Mouse (Mus musculus): ENCODE measurements around the gene Slc5a10. TPM values are rescaled to one million over a fixed set of nuclear protein-coding genes. Genes with fewer than 3 reads are reported as not detected.

The Slc5a10 gene
- polyA plus RNA-seq, 1 experiment: not detected

DNA sequence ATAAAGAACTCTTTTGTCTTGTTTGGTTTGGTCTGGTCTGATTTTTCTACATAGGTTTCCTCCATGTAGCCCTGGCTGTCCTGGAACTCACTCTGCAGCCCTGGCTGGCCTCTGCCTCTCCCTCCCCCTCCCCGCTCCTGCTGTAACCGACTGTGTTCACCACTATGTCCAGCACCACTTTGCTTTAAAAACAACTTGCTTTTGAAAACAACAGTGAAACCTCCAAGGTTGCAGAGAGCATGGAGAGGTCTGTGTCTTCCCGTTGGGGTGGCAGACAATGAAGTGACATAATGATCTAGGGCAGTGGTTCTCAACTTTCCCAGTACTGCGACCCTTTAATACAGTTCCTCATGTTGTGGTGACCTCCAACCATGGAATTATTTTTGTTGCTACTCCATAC lies 65.0 kb downstream of the Slc5a10 start:
- no peak overlapping the region for H3ac ChIP-seq (ENCODE audit: control insufficient read depth, insufficient read length, low read depth)
- no peak overlapping the region for H3K4me3 ChIP-seq (ENCODE audit: insufficient read depth, poor library complexity, severe bottlenecking)
- H3K79me3 ChIP-seq (ENCODE audit: low read depth): no peaks in the 10 kb centered on the region
- H3K36me3 ChIP-seq (ENCODE audit: control insufficient read depth, insufficient read depth): no peaks in the 10 kb centered on the region
- no peak for TF ChIP-seq MYOD1 (IDR thresholded peaks at IDR 0.05; ENCODE audit: control insufficient read depth, insufficient read length, low read depth)
- no peak for TF ChIP-seq CTCF (IDR thresholded peaks at IDR 0.05; ENCODE audit: control insufficient read depth, insufficient read depth, insufficient read length)
- TF ChIP-seq FOSL1 (IDR thresholded peaks at IDR 0.05; ENCODE audit: insufficient read depth, low read length, poor library complexity, severe bottlenecking): no peak
- TF ChIP-seq USF1 (IDR thresholded peaks at IDR 0.05; ENCODE audit: low read depth): no peak
- no peak for TF ChIP-seq MAX (IDR thresholded peaks at IDR 0.05)
- TF ChIP-seq MYOG (IDR thresholded peaks at IDR 0.05; ENCODE audit: control insufficient read depth, extremely low read depth, insufficient read length): no peak
- no peak for TF ChIP-seq CEBPB (IDR thresholded peaks at IDR 0.05; ENCODE audit: low read depth)
- H3K79me2 ChIP-seq (ENCODE audit: control insufficient read depth, insufficient read depth): no peaks in the 10 kb centered on the region
- no peaks in the 10 kb centered on the region for H3K27me3 ChIP-seq (ENCODE audit: control insufficient read depth, insufficient read depth, insufficient read length)

DNA sequence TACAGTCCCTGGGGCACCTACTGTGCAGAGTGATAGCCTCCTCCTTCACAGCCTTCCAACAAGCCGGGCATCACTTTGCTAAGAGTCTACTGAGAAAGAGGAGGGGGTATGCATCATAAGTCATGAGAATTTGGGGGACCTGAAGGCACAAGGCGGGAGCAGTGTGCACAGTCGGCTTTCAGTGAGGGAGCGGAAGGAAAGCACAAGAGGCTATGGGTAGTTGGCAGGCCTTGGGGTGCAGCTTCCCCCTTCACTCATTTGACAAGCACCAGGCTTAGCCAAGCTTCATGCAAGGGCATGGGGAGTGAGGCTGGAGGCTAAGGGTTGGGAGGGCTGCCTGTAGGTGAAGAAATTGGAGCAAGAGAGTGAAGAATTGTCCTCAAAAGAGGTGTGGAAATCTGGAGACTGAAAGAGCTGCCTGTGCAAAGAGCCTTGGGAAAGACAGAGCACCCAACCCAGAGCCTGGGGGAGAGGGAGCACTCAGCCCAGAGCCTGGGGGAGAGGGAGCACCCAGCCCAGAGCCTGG lies 65.8 kb downstream of the Slc5a10 start:
- no peaks in the 10 kb centered on the region for H3K36me3 ChIP-seq (ENCODE audit: control insufficient read depth, insufficient read depth)
- TF ChIP-seq MYOG (IDR thresholded peaks at IDR 0.05; ENCODE audit: control insufficient read depth, extremely low read depth, insufficient read length): no peak
- TF ChIP-seq MYOD1 (IDR thresholded peaks at IDR 0.05; ENCODE audit: control insufficient read depth, insufficient read length, low read depth): no peak
- no peak for TF ChIP-seq CEBPB (IDR thresholded peaks at IDR 0.05; ENCODE audit: low read depth)
- no peak for TF ChIP-seq MAX (IDR thresholded peaks at IDR 0.05)
- TF ChIP-seq USF1 (IDR thresholded peaks at IDR 0.05; ENCODE audit: low read depth): no peak
- TF ChIP-seq CTCF (IDR thresholded peaks at IDR 0.05; ENCODE audit: control insufficient read depth, insufficient read depth, insufficient read length): no peak
- TF ChIP-seq FOSL1 (IDR thresholded peaks at IDR 0.05; ENCODE audit: insufficient read depth, low read length, poor library complexity, severe bottlenecking): no peak

GRCm38 (mm10) chr11:61653568-61653967 lies 67.1 kb downstream of the Slc5a10 start:
- Histone ChIP-seq H3K79me3 (ENCODE audit: low read depth) (no peaks in the 10 kb centered on the region), H3K36me3 (ENCODE audit: control insufficient read depth, insufficient read depth) (no peaks in the 10 kb centered on the region), H3K79me2 (ENCODE audit: control insufficient read depth, insufficient read depth) (no peaks in the 10 kb centered on the region), H3K27me3 (ENCODE audit: control insufficient read depth, insufficient read depth, insufficient read length) (no peaks in the 10 kb centered on the region), H3ac (ENCODE audit: control insufficient read depth, insufficient read length, low read depth) (no peak overlapping the region), H3K4me3 (ENCODE audit: insufficient read depth, poor library complexity, severe bottlenecking) (no peak overlapping the region)
- TF ChIP-seq USF1 (IDR thresholded peaks at IDR 0.05; ENCODE audit: low read depth): no peak
- TF ChIP-seq MYOG (IDR thresholded peaks at IDR 0.05; ENCODE audit: control insufficient read depth, extremely low read depth, insufficient read length): no peak
- TF ChIP-seq FOSL1 (IDR thresholded peaks at IDR 0.05; ENCODE audit: insufficient read depth, low read length, poor library complexity, severe bottlenecking): no peak
- TF ChIP-seq CTCF (IDR thresholded peaks at IDR 0.05; ENCODE audit: control insufficient read depth, insufficient read depth, insufficient read length): no peak
- TF ChIP-seq MAX (IDR thresholded peaks at IDR 0.05): no peak
- TF ChIP-seq CEBPB (IDR thresholded peaks at IDR 0.05; ENCODE audit: low read depth): no peak
- no peak for TF ChIP-seq MYOD1 (IDR thresholded peaks at IDR 0.05; ENCODE audit: control insufficient read depth, insufficient read length, low read depth)

More for the DNA sequence above, 65.8 kb downstream of the Slc5a10 start:
- Histone ChIP-seq H3K79me3 (ENCODE audit: low read depth) (no peaks in the 10 kb centered on the region), H3K4me3 (ENCODE audit: insufficient read depth, poor library complexity, severe bottlenecking) (no peak overlapping the region), H3K79me2 (ENCODE audit: control insufficient read depth, insufficient read depth) (no peaks in the 10 kb centered on the region), H3K27me3 (ENCODE audit: control insufficient read depth, insufficient read depth, insufficient read length) (no peaks in the 10 kb centered on the region), H3ac (ENCODE audit: control insufficient read depth, insufficient read length, low read depth) (no peak overlapping the region)

GRCm38 (mm10) chr11:61652686-61653447 lies 67.8 kb downstream of the Slc5a10 start, which contains the start of gene Grap:
Gene Grap, plus strand, starts transcription at chr11:61653265.
- H3K36me3 ChIP-seq (ENCODE audit: control insufficient read depth, insufficient read depth): no peaks in the 10 kb centered on the region
- H3K79me2 ChIP-seq (ENCODE audit: control insufficient read depth, insufficient read depth): no peaks in the 10 kb centered on the region
- no peak within 1 kb of the TSS for H3K4me3 ChIP-seq (ENCODE audit: insufficient read depth, poor library complexity, severe bottlenecking)
- H3ac ChIP-seq (ENCODE audit: control insufficient read depth, insufficient read length, low read depth): no peak within 1 kb of the TSS
- H3K79me3 ChIP-seq (ENCODE audit: low read depth): no peaks in the 10 kb centered on the region
- H3K27me3 ChIP-seq (ENCODE audit: control insufficient read depth, insufficient read depth, insufficient read length): no peaks in the 10 kb centered on the region
- TF ChIP-seq MYOG (IDR thresholded peaks at IDR 0.05; ENCODE audit: control insufficient read depth, extremely low read depth, insufficient read length) (no peak), MAX (IDR thresholded peaks at IDR 0.05) (no peak), CEBPB (IDR thresholded peaks at IDR 0.05; ENCODE audit: low read depth) (no peak), FOSL1 (IDR thresholded peaks at IDR 0.05; ENCODE audit: insufficient read depth, low read length, poor library complexity, severe bottlenecking) (no peak)

DNA sequence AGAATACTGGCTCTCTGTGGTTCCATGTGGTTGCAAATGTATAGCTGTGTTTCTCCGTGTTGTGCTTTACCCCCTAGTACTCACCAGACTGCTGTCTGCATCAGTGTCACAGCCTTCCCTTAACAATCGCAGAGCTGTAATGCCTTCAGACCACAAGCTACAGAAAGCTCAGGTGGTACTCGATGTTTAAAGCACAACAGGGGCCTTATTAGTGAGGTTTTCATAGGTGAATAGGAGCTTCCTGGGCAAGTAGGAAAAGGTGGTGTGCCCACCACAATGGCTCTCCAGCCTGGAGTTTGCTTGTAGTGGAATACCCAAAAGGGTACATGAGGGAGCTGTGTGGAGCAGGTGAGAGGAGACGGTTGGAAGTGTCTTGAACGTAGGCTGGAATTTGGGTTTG lies 68.4 kb downstream of the Slc5a10 start:
- H3K79me3 ChIP-seq (ENCODE audit: low read depth): no peaks in the 10 kb centered on the region
- H3K27me3 ChIP-seq (ENCODE audit: control insufficient read depth, insufficient read depth, insufficient read length): no peaks in the 10 kb centered on the region
- H3K36me3 ChIP-seq (ENCODE audit: control insufficient read depth, insufficient read depth): no peaks in the 10 kb centered on the region
- TF ChIP-seq CTCF (IDR thresholded peaks at IDR 0.05; ENCODE audit: control insufficient read depth, insufficient read depth, insufficient read length) (no peak), FOSL1 (IDR thresholded peaks at IDR 0.05; ENCODE audit: insufficient read depth, low read length, poor library complexity, severe bottlenecking) (no peak), USF1 (IDR thresholded peaks at IDR 0.05; ENCODE audit: low read depth) (no peak), MYOD1 (IDR thresholded peaks at IDR 0.05; ENCODE audit: control insufficient read depth, insufficient read length, low read depth) (no peak), CEBPB (IDR thresholded peaks at IDR 0.05; ENCODE audit: low read depth) (no peak), MYOG (IDR thresholded peaks at IDR 0.05; ENCODE audit: control insufficient read depth, extremely low read depth, insufficient read length) (no peak), MAX (IDR thresholded peaks at IDR 0.05) (no peak)
- H3K4me3 ChIP-seq (ENCODE audit: insufficient read depth, poor library complexity, severe bottlenecking): no peak overlapping the region
- H3K79me2 ChIP-seq (ENCODE audit: control insufficient read depth, insufficient read depth): no peaks in the 10 kb centered on the region
- no peak overlapping the region for H3ac ChIP-seq (ENCODE audit: control insufficient read depth, insufficient read length, low read depth)
